Mouse (Mus musculus): ENCODE data around the gene Dusp28.
"Not testable (repeated sequence)": the region's sequence is repeated elsewhere in the genome, so short reads cannot be mapped to it uniquely, and the experiment has no call there.

Gene Dusp28

DNA sequence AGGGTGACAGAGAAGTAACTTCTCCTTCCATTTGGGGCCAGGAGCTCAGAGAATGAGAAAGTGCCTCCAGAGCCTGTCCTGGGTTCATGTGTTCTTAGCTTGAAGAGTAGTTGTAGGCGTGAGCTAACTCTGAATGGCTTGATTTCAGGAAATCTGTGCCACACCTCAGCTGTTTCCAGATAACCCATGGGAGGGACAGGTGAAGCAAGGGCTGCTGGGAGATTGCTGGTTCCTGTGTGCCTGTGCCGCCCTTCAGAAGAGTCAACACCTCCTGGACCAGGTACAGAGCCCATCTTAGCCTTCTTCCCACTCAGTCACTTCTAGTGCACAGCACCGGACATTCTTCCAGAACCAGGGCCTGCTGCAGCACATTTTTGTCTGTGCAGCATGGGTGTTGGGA, 31.0 kb downstream of the Dusp28 start:
- no peak for DNase-seq (ENCODE audit: low read depth, low spot score)

GRCm38 (mm10) chr1:92939746-92940145, 33.0 kb downstream of the Dusp28 start:
- DNase-seq (ENCODE audit: low read depth, low spot score) = no peak

DNA sequence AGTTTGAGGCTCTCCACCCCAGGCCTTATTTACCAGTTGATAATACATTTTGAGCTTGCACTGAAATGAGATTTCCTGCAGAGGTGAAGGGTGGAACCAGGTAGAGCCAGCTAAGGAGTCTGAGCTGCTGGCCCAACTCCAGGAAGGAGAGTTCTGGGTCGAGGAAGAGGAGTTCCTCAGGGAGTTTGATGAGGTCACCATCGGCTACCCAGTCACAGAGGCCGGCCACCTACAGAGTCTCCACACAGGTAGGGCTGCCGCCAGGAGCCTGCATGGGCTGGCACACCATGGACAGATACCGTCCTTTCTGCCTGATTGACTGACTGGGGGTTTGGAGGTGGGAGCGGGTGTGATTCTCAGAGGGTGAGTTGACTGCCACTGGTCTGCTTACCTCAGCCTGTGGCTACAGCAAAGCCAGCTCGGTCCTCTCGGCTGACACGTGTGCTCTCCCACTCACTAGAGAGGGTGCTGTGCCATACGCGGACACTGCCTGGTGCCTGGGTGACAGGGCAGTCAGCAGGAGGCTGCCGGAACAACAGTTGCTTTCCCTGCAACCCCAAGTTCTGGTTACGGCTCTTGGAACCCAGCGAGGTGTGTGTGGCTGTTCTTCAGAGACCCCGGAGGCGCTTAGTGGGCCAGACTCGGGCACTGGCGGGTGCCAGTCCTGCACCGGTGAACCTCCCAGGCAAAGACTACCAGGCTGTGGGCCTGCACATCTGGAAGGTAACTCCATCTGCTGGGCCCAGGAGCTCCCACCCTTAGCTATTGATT, 36.6 kb downstream of the Dusp28 start:
- no peak for DNase-seq (ENCODE audit: low read depth, low spot score)

- no peak for DNase-seq (ENCODE audit: low read depth, low spot score)
Measured at GRCm38 (mm10) chr1:92947966-92948365, 41.2 kb downstream of the Dusp28 start.

DNA sequence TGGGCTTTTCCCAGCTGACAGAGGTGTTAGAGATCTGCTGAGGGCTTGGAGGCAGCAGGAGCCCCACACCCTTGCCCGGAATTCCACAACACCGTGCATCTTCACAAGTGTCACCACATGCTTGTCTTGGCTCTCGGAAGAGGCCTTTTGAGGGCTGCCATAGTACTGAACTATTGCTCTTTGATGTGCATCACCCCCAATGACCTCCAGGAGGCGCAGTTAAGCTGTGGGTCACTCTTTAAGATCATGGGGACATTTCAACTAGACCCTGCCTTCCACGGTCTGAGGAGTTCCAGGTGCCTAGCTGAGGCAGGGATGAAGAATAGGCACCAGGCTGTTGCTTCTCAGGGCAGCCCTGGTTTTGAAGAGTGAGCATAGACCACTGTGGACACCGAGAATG, 42.6 kb downstream of the Dusp28 start:
- peak; percentile 74 for DNase-seq (ENCODE audit: low read depth, low spot score)

DNA sequence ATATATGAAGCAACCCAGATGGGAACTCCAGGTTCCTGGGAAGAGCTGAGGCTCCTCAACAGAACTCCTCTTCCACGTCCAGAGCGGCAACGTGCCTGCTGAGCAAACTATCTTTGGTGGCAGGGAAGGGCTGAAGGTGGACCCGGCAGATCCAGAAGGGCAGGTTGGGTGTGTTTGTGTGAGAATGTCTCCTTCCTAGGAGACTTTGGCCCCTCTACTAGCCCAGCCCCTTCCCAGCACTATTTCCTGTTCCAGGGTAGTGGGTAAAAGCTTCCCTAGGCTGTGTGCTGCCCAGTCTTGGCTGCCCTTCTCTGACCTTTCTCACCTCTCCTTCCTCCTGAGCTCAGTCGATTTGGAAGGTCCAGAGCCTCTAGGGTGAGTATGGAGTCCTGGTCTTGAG, 43.8 kb downstream of the Dusp28 start, which contains the start of gene Gpr35:
Gene Gpr35, plus strand, starts transcription at position 259 of the 400 bp plus-strand sequence.
- no peak for DNase-seq (ENCODE audit: low read depth, low spot score)

- DNase-seq (ENCODE audit: low read depth, low spot score) = no peak
Measured at GRCm38 (mm10) chr1:92953641-92954040, 46.9 kb downstream of the Dusp28 start.

DNA sequence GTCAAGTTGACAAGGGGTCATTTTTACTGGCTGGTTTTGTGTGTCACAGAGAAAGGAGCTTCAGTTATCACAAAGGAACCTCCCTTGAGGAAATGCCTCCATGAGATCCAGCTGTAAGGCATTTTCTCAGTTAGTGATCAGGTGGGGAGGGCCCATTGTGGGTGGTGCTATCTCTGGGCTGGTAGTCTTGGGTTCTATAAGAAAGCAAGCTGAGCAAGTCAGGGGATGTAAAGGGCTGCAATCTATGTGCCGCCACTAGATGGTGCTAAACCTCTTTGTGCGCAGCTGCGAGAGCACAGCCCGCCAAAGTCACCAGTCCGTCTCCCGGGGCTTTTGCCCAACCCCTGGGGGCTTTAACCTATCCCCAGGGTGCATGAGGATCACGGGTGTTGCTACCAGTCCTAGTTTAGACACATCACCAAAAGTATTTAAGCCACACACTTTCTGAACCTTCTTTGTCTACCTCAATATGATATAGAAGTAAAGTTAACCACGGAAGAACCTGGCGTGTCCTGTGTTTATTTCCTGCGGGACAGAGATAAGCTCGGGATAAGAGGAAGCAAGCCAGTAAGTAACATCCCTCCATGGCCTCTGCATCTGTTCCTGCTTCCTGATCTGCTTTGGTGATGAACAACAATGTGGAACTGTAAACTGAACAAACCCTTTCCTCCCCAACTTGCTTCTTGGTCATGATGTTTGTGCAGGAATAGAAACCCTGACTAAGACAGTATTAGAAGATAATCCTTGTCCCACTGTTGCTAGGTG, 50.0 kb downstream of the Dusp28 start:
- DNase-seq (ENCODE audit: low read depth, low spot score) = not testable (repeated sequence)

All from ES-CJ7 (cell line).